ENCODE assay signal across 18 mouse cellular contexts in the genomic region with DNA sequence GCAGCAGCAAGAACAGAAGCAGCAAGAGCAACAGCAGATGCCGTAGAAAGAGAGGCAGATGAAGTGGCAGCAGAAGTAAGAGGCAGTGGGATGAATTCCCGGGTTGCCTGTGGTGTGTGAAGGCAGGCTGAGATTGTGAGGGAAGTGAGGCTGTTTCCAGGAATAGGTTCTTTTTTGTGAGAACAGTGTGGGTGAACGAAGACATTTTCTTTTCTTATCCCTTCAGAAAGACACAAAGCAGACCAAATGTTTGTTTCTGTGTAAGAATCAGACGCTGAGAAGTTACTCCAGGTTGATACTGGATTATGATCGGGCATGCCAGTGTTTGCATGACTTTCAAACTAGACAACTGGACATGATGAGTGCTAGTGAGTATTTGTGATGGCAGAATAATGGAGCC. TPM values are rescaled to one million over a fixed set of nuclear protein-coding genes. Genes with fewer than 3 reads are reported as not detected.
A peak's percentile ranks its signal among the peaks of the same experiment; 100 is the strongest.
DNase-seq lines count a peak whose midpoint lies in the region.
"Had no signal": no experiment of that assay in that cellular context is flagged by ENCODE, and none has a peak within 500 bp of the region (broad histone marks: within the 10 kb centered on the region; RNA-seq: fewer than 3 reads in every experiment).

No protein-coding gene starts in this region.

- peak; percentile 13 to 58 for DNase-seq in layer of hippocampus, adult 18-20 months (ENCODE audit: low spot score in 2 of 2)
- DNase-seq in layer of hippocampus, postnatal 25 days (ENCODE audit: extremely low spot score in 1 of 2, low spot score in 1 of 2), result no peak
- DNase-seq in frontal cortex, postnatal 36 days (ENCODE audit: low spot score in 2 of 2), result peak; percentile 54 to 81
- DNase-seq in left cerebral cortex, adult 9 months (ENCODE audit: low spot score in 2 of 2), result peak; percentile 66 to 77
- peak; percentile 51 to 80 for DNase-seq in right cerebral cortex, postnatal 36 days (ENCODE audit: low spot score in 2 of 2)
- no peak for DNase-seq in cerebellum, adult 9-10 months
- DNase-seq in thymus, postnatal 25 days, result no peak
- no peak for DNase-seq in kidney, postnatal 36 days
- DNase-seq: adrenal gland, postnatal 10 days; cerebellum, adult 18-20 months; heart, adult 11 months; heart, postnatal 36 days; lung, embryonic 14.5 days; midbrain, embryonic 14.5 days; retina, postnatal 1 day; thymus, postnatal 36 days had no signal

RNA-seq across cellular contexts. Expression of gene Pth2r, which starts 52.2 kb away (rescaled TPM):
- under 1 TPM; 0.30 TPM for total RNA-seq in layer of hippocampus, adult 18-20 months (2021)
- total RNA-seq in layer of hippocampus, postnatal 25 days (2021), result under 1 TPM; 0.32 to 0.45 TPM
- total RNA-seq: adrenal gland, postnatal 10 days; CH12.LX; gastrocnemius, adult 18-20 months; heart, postnatal 36 days had no signal

Comparison
In these comparisons a context has a peak if more than half of its experiments do, and no peak if none do; other contexts are left out.
1. DNase-seq: peak in layer of hippocampus, adult 18-20 months (2 of 2), frontal cortex, postnatal 36 days (2 of 2), left cerebral cortex, adult 9 months (2 of 2) and right cerebral cortex, postnatal 36 days (2 of 2); none in layer of hippocampus, postnatal 25 days (0 of 2), cerebellum, adult 9-10 months (single experiment), thymus, postnatal 25 days (single experiment) and kidney, postnatal 36 days (0 of 2).